Mouse (Mus musculus): Measurements from ENCODE around the gene Matn4.

DNA sequence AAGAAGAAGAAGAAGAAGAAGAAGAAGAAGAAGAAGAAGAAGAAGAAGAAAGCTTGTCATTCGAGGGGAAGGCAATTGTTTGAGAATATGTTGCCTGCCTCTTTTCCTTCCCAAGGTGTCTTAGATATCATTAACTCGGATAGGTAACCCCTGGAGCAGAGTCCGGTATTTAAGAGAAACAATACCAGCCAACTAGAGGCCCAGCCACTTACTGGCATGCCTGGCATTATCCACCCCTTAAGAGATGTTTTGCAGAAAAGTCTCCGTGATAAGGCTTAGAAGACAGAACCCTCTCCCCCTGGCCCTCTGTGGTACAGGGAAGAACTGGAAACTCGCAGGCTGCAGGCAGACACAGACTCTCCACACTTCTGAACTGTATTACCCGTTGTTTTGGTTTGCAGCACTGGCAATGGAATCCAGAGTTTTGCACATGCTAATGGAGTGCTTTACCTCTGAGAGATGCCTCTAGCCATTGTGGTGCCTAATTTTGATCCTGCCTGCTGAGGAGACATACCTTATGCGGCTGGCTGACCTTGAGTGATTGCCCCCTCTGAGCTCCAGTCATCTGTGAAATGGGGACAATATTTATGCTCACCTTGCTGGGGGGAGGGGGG, 49.0 kb upstream of the Matn4 start:
- TF ChIP-seq CTCF (IDR thresholded peaks at IDR 0.05; ENCODE audit: borderline replicate concordance, insufficient read depth, low read length) (no peak), POLR2A (IDR thresholded peaks at IDR 0.05; ENCODE audit: low read depth, low read length) (no peak)
